Mouse (Mus musculus) heart, adult 2 months (tissue): ENCODE measurements at regions not wholly inside any gene's neighbourhood (a gene's known extent, or its start where the extent isn't known, plus 50 kb on each side); places are given as distances from the start of the nearest gene placed in this dataset.

Experiments used
- DNase-seq, 2 experiments: peaks; one replicate each; pipeline ENCODE4 v3.0.0; 2021
- H3K27ac ChIP-seq: fragments of 200-600 bp; 2 replicates; pipeline ENCODE4 v1.8.1; 2022
- H3K27me3 ChIP-seq: fragments of 200-500 bp; 2 replicates; pipeline ENCODE4 v1.6.1; 2012; ENCODE audit warnings: mild to moderate bottlenecking, low read length, inconsistent platforms, mixed read lengths; ENCODE audit not compliant: control insufficient read depth, insufficient read depth
- H3K36me3 ChIP-seq: fragments of 200-500 bp; 2 replicates; pipeline ENCODE4 v1.6.1; 2012; ENCODE audit warnings: low read length, inconsistent platforms; ENCODE audit not compliant: control insufficient read depth, insufficient read depth
- H3K4me1 ChIP-seq: fragments of 200-500 bp; 2 replicates; pipeline ENCODE4 v1.6.1; 2011; ENCODE audit warnings: low read length; ENCODE audit not compliant: control insufficient read depth, insufficient read depth
- H3K4me3 ChIP-seq: fragments of 200-600 bp; 2 replicates; pipeline ENCODE4 v1.8.1; 2022
- H3K79me2 ChIP-seq: fragments of 200-500 bp; replicated peaks from 2 replicates; pipeline ENCODE4 v1.6.1; 2012; ENCODE audit warnings: mild to moderate bottlenecking, inconsistent platforms, low read length, moderate library complexity, mixed read lengths; ENCODE audit not compliant: control insufficient read depth, insufficient read depth
- H3K9ac ChIP-seq: fragments of 200-500 bp; 2 replicates; pipeline ENCODE4 v1.6.1; 2012; ENCODE audit warnings: low read depth, mild to moderate bottlenecking, control low read depth, inconsistent platforms, low read length, mixed read lengths
- CTCF ChIP-seq: fragments of 200-600 bp; IDR thresholded peaks from 2 replicates; pipeline ENCODE4 v1.8.1; 2022; ENCODE audit warnings: antibody characterized with exemption, mild to moderate bottlenecking, moderate library complexity
- EP300 ChIP-seq: fragments of 200-500 bp; IDR thresholded peaks from 2 replicates; pipeline ENCODE4 v1.6.1; 2011; ENCODE audit warnings: low read depth, low read length, control low read depth; ENCODE audit not compliant: insufficient read depth
- POLR2A ChIP-seq: fragments of 200-500 bp; IDR thresholded peaks from 2 replicates; pipeline ENCODE4 v1.6.1; 2011; ENCODE audit warnings: mild to moderate bottlenecking, low read depth, low read length, control low read depth; ENCODE audit not compliant: insufficient read depth
- WGBS: fragments of 180-500 bp; shearing (Covaris S2); methylation state at CpG from one replicate; pipeline ENCODE4 v1.1.7; 2018; 5-methylcytosine and 5-hydroxymethylcytosine counted together
- intact Hi-C: fragments of 180-260 bp; cut with DNase I; formaldehyde crosslinking; loops from one replicate; pipeline ENCODE4 v1.15.1; 2025

GRCm38 (mm10) chr9:59219277-59219676 lies 72.1 kb upstream of the Adpgk start:
- Histone ChIP-seq H3K4me3 (no peak overlapping the region), H3K36me3 (no peaks in the 10 kb centered on the region), H3K9ac (no peak overlapping the region), H3K27ac (no peak overlapping the region), H3K79me2 (no peaks in the 10 kb centered on the region), H3K27me3 (no peaks in the 10 kb centered on the region), H3K4me1 (no peaks in the 10 kb centered on the region)
- TF ChIP-seq EP300 = no peak
- DNase-seq = no peak
- intact Hi-C loops = no loop called here
- WGBS = 60% methylated on average over 4 of the region's 4 CpGs

DNA sequence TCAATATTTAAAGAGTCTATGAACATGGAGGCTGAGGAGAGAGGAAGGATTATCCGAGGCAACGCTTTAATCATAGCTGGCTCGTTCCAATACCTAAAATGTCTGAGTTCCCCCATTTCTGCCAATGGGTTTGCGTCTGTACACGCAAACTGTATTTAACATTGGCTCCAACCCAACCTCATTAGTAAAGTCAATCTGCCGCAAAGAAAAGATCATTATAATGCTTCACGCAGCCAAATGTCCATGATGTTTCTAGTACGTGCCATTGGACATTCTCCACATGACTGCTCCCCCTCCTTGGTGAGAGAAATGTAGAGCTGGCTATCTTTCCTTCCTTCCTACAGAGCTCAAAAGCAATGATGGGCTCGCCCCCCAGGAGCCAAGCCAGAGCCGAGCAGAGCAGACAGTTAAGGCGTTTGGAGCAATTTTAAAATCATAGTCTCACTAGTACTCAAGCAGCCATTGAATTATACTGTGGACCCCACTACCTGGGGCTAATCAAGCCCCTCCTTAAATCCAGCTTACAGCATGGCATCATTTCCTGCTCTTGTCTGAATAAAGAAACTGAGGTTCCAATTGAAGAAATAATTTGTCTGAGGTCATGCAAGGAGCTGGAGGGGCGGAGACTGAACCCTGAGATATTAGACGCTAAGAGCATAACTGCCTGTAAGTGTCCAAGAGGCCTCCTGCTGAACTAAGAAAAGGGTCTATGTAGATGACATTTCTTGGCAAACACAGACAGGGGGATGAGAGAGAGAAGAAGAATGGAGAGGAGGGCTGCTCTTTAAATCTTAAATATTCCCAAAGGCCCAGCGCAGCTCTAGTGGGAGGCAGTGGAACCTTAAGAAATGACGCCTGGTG lies 88.5 kb upstream of the Adpgk start:
- 84% methylated on average over 15 of the region's 15 CpGs for WGBS
- intact Hi-C loops = no loop called here
- Histone ChIP-seq H3K27me3 (no peaks in the 10 kb centered on the region), H3K9ac (no peak overlapping the region), H3K4me1 (no peaks in the 10 kb centered on the region), H3K79me2 (no peaks in the 10 kb centered on the region), H3K4me3 (no peak overlapping the region), H3K27ac (no peak overlapping the region), H3K36me3 (no peaks in the 10 kb centered on the region)
- no peak for TF ChIP-seq EP300
- TF ChIP-seq POLR2A = no peak
- TF ChIP-seq CTCF = no peak
- DNase-seq = no peak

DNA sequence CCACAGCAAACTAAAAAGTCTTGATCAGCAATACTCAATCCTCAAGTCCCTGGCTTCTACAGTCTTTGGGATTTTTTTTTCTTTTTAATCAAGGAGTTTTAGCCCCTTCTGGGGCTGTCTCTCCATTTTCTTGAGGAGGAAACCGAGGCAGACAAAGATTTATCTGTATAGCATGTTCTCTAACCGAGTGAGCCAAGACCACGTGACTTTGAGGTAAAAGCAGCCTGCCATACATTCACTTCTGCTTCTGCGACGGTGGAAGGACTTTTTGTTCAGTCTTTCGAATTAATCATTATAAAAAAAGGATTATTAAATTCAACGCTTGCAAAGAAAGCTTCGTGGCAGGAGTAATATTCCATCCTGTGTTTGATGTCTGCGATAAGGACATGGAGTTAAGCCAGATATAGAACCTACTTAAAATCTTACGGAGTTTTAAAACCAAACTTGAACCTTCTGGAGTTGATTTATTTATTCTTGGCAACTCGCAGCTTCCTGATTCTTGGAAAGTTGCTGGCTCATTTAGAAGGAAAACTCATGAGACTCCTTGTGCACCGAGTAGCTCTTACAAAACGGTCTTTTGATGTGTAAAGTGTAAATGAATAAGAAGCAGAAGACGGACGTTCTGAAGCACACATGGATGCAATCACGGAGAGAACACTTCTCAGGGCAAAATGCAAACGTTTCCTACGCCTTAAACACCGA lies 91.7 kb upstream of the Adpgk start:
- H3K9ac ChIP-seq = no peak overlapping the region
- no peak overlapping the region for H3K27ac ChIP-seq
- no peak overlapping the region for H3K4me3 ChIP-seq
- no peaks in the 10 kb centered on the region for H3K36me3 ChIP-seq
- intact Hi-C loops = no loop called here
- DNase-seq = no peak
- H3K4me1 ChIP-seq = no peaks in the 10 kb centered on the region
- no peaks in the 10 kb centered on the region for H3K79me2 ChIP-seq
- H3K27me3 ChIP-seq = no peaks in the 10 kb centered on the region
- 64% methylated on average over 19 of the region's 19 CpGs for WGBS
- no peak for TF ChIP-seq EP300
- no peak for TF ChIP-seq CTCF
- TF ChIP-seq POLR2A = no peak

GRCm38 (mm10) chr9:59198221-59198875 lies 93.0 kb upstream of the Adpgk start:
- 42% methylated on average over 6 of the region's 6 CpGs for WGBS

GRCm38 (mm10) chr9:59197506-59197905 lies 93.9 kb upstream of the Adpgk start:
- H3K79me2 ChIP-seq = no peaks in the 10 kb centered on the region
- H3K36me3 ChIP-seq = no peaks in the 10 kb centered on the region
- intact Hi-C loops = no loop called here
- no peak overlapping the region for H3K27ac ChIP-seq
- 56% methylated on average over 12 of the region's 12 CpGs for WGBS
- no peak for DNase-seq
- TF ChIP-seq EP300 = no peak
- TF ChIP-seq CTCF = no peak
- no peak for TF ChIP-seq POLR2A
- H3K9ac ChIP-seq = no peak overlapping the region
- H3K4me3 ChIP-seq = no peak overlapping the region
- no peaks in the 10 kb centered on the region for H3K27me3 ChIP-seq
- no peaks in the 10 kb centered on the region for H3K4me1 ChIP-seq

More at GRCm38 (mm10) chr9:59198221-59198875, 93.0 kb upstream of the Adpgk start:
- TF ChIP-seq CTCF (no peak), POLR2A (no peak), EP300 (no peak)
- Histone ChIP-seq H3K4me3 (no peak overlapping the region), H3K27ac (no peak overlapping the region), H3K79me2 (no peaks in the 10 kb centered on the region), H3K27me3 (no peaks in the 10 kb centered on the region), H3K4me1 (no peaks in the 10 kb centered on the region), H3K9ac (no peak overlapping the region), H3K36me3 (no peaks in the 10 kb centered on the region)
- intact Hi-C loops = no loop called here
- DNase-seq = no peak

DNA sequence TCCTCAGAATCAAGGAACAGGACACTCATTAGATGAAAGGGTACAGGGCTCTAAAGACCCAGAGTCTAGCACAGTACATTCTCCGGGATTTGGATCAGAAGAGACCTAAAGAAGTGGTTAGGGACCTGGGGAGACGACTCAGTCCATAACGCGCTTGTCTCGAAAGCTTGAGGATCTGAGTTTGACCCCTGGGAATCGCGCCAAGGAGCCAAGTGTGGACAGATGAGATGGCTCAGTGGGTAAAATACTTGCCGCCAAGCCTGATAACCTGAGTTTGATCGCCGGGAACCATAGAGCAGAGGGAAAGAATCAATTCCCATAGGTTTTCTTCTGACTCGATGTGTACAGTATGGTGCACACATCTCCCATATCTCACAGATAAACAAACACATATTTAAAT lies 97.4 kb upstream of the Adpgk start:
- peaks cover 1% of the 10 kb centered on the region; the same call in 1 of the 2 replicates for H3K4me1 ChIP-seq
- H3K79me2 ChIP-seq = no peaks in the 10 kb centered on the region
- intact Hi-C loops = no loop called here
- no peak overlapping the region for H3K9ac ChIP-seq
- DNase-seq = no peak
- no peaks in the 10 kb centered on the region for H3K36me3 ChIP-seq
- H3K27me3 ChIP-seq = no peaks in the 10 kb centered on the region
- no peak overlapping the region for H3K4me3 ChIP-seq
- WGBS = 66% methylated on average over 11 of the region's 11 CpGs
- no peak for TF ChIP-seq POLR2A
- no peak for TF ChIP-seq CTCF
- TF ChIP-seq EP300 = no peak
- no peak overlapping the region for H3K27ac ChIP-seq
